Mouse (Mus musculus) erythroid progenitor cell, adult 5-6 weeks (primary cell): ENCODE measurements around the gene Aspscr1. TPM values are rescaled to one million over a fixed set of nuclear protein-coding genes. Genes with fewer than 3 reads are reported as not detected.

Experiments
- ATAC-seq: replicated peaks from 2 replicates; pipeline ENCODE4 v1.8.0; 2016; ENCODE audit warnings: moderate number of reproducible peaks, mild to moderate bottlenecking, moderate TSS enrichment, inconsistent platforms; ENCODE audit not compliant: poor library complexity, low FRiP score, severe bottlenecking
- total RNA-seq, 2 experiments: library from RNA; stranded (forward) in 1 of 2; stranded (reverse) in 1 of 2; fragments of 150-400 nt in 1 of 2; fragments of 186-747, 209-891 nt in 1 of 2; gene quantifications; 2 replicates each; pipeline versions ENCODE4 v1.2.3 to v1.2.4; 2015 to 2017; ENCODE audit warnings: low replicate concordance in 2 of 2

The Aspscr1 gene
- total RNA-seq (2015; ENCODE audit: low replicate concordance) (33.1 and 41.4 TPM in 2 replicates), total RNA-seq (2017; ENCODE audit: low replicate concordance) (46.0 and 59.7 TPM in 2 replicates)

DNA sequence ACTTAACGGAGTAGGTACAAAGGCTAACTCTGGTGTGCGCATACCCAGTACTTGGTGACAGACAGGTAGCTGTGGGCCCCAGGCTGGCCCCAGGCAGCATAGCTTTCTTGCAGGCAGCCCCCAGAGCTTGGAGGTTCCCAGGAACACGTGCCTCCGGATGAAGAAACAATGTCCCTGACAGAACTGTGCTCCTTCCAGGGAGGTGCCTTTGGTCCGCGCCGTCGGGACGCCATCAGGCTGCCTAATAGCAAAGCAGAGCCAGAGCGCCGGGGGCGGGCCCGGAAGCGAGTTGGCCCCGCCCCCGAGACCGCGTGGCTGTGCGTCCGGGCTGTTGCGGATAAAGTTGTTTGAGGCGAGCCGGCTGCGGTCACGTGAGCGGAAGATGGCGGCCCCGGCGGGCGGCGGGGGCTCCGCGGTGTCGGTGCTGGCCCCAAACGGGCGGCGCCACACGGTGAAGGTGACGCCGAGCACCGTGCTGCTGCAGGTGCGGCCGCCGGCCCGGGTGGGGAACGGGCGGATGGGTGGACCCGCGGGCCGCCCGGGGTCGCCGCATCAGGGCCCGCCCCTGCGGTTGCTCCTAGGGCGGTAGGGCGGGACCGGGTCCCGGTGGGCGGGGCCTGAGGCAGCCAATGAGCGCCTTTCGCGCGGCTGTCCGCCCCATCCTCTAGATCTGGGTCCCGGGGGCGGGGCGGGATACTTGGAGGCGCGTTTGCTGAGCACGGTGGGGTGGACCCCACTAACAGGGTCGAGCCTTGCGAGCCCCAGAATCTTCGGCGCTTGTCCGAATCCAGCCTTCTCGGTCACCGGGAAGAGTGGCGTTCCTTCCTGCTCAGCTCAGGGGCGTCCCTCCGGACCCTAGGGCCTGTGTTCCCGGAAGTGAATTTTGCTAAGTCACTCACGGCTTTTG lies at the start of gene Aspscr1:
TSS of gene Aspscr1 (plus strand) at position 287 of the 907 bp plus-strand sequence.
- ATAC-seq = peak; percentile 92

DNA sequence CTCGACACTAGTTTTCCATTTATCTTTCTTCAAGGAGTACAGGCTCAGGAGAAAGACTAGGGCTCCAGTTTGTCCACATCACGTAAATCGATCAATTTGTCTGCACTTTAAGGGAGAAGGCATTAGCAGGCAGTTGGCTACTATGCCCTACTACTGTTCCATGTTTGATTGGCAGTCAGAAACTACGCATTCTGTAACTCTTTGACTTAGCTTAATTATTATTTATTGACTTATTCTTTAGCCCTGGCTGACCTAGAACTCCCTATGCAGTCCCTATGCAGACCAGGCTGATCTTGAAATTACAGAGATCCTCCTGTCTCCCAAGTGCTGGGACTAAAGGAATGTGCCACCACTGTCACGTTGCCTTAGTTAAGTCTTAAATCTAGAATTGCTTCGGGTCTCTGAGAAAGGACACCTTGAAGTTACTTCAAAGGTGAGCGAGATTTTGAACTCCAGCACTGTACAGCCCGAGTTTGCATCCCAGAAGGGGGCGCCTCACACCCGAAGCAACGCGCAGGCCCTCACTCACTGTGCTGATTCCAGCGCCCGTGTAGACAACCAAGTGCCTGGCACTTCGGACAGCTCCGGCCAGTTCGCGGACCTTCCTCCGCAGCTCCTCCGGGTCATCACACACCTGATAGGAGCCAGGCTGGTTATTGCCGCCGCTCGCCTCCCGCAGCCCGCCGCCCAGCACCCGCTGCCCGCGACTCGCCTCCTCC lies 48.7 kb upstream of the Aspscr1 start:
- ATAC-seq = peak; percentile 56

DNA sequence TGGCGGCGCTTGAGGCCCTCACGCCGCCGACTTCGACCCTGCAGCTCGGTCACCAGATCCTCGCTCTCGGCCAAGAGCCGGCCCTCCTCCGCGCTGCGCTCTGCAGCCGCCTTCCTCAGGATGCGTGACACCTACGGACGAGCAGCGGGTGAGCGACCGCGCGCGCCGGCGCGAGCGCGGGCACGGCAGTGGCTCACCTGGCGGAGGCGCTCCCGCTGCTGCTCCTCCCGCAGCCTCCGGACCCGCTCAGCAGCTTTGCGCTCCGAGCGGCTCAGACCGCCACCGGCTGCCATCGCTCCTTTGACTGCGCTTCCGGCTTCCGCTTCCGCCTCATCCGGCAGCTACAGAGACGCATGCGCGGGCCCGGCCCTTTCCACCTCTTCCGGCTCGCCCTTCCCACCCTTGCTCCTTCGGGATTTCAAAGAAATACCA lies 48.1 kb upstream of the Aspscr1 start:
- ATAC-seq = peak; percentile 69

DNA sequence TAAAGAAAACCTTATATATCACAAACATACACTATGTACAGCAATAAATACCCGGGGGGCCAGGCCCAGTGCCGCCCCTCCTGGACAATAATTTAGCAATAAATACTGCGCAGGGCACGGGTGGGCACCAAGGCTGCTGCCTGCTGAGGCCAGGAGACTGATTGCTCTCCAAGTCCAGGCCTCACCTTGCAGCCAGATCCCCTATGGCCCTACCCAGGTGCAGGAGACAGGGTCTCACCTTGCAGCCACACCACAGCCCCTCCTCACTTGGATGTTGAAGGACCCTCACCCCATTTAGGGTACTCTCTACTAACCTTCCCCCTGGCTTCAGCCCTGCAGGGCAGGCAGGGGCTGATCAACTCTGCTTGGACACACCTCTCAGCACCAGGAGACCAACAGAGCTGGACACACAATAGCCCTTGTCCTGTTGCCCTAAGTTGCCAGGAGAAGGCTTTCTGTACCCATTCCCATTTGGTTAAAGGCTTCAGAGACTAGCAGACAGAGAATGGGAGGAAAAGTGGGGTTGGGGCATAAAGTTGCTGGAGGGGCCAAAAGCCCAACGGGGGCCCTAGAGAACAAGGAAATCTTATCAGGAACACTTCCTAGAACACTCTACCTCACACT lies 47.5 kb upstream of the Aspscr1 start, which contains the start of gene Sirt7:
TSS of gene Sirt7 (minus strand) at position 89 of the 624 bp plus-strand sequence.
- ATAC-seq = no peak

DNA sequence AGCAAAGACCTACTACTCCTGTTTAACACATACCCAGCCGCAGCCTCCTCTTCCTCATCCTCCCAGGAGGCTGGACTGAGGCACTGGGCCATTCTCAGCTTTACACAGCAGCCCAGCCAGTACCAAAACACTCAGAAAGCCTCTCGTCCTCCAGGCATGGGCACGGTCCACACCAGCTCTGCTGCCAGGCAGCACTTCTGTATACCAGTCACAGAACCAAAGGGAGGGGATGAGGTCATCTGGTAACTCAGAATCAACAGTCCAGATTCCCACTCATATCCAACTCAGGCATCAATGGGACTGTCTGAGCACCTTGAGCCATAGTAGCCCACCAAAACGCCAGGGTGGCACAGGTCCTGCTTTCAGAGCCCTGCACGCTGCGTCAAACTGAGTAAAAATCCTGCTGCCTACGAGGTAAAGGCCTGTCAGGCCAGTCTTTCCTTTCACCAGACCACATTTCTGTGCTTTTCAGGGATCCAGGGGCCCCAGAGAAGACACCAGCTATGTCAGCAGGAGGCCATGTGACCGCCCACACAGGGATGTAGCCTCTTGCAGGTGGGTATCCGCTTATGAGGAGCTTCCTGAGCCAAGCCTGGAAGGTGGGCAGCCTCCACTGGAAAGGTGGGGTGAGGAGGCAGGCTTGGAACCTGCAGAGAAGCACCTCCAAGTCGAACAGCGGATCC lies 45.8 kb upstream of the Aspscr1 start:
- no peak for ATAC-seq

DNA sequence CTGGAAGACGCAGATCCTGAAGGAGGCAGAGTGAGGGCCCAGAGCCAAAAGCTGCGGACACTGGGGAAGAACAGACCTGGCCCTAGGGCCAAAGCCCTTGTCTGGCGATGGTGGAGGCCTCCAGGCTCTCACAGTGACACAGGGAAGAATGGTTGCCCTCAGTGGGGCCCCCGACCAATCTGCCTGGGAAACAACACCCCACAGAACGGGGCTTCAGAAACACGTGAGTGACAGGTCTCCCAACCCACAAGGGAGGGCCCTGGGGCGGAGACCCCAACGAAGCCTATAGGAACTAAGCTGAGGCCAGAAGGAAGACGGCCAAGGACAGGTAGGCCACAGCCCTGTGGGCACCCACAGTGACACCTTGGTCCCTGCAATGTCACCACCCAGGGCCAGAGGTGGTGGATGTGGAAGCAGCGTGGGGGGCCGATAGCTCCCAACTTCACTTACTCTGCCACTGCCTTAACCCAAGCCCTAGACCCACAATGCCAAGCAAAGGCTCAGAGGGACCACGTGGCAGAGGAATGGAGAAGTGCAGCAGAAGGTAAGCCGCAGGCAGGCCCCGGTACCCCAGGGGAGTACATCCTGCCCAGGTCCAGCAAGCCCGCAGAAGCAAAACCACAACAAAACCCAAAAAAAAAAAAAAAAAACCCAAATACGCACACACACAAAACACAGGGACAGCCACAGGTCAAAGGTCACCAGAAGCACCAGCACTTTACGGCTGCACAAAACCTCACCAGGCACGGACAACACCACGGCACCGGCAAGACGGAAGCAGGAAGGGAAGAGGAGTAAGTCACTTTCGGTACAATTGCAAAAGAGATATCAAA lies 45.1 kb upstream of the Aspscr1 start:
- ATAC-seq = no peak

DNA sequence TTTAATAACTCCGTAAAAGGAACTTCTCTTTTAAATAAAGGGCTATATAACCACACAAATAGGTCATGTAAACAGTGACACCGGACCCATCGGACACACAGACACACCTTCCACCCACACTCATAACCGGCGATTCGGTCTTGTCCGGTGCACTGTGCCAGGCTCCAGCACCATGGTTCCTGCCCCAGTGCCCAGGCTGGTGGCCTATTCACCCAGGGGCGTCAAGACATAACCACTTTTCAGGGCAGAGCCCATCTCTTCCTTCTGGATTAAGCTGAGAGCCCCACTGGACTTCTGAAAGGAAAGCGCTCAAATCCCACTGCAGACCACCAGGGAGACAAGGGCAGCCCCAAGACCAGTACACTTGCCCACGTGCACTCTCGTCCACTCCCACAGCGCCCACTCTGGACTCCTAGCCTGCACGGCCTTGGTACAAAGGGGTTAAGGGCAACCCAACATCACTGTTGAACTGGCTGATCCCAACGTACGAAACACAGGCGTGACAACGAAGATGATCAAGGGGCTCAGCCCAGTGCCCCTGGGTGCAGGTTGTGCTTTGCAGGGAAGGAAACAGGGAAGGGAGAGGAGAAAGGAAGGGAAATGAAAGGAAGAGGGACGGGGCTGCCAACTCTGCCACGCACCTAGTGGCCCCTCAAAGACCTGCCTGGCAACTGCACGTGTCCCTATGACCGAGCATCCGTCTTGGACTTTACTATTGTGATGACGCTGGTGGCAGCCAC lies 44.0 kb upstream of the Aspscr1 start:
- no peak for ATAC-seq

DNA sequence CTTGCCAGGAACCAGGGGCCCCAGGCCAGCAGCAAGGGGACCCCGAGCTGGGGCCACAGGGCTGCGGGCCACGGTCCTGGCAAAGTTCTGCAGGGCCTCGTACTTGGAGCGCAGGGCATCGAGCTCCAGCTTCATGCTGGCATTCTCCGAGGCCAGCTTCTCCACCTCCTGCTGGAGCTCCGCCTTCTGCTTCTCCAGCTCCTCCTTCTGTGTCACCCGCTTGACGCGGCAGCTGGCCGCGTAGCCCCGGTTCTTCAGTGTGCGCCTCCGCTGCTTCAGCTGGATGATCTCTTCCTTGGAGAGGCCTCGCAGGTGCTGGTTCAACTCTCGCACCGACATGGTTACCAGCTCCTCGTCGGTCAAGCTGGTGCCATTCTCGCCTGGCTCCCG lies 43.4 kb upstream of the Aspscr1 start:
- ATAC-seq = peak; percentile 63

DNA sequence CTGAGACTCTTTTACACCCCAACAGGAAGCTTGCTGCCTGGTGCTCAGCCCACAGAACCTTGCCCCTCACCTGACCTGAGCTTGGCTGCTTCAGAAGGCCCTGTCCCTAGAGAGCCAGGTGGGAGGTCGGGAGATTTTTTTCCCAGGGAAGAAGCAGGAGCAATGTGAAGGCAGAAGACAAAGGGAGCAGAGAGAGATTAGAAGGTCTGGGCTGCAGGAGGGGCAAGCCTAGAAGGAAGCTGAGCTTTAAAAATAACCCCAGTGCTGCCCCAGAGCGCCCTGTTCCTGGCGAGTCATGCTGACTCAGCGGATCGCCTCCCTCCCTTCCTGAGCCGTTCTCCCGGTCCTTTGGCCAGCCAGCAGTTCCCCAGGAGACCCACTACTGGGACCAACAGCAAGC lies 42.9 kb upstream of the Aspscr1 start:
- ATAC-seq = peak; percentile 37

DNA sequence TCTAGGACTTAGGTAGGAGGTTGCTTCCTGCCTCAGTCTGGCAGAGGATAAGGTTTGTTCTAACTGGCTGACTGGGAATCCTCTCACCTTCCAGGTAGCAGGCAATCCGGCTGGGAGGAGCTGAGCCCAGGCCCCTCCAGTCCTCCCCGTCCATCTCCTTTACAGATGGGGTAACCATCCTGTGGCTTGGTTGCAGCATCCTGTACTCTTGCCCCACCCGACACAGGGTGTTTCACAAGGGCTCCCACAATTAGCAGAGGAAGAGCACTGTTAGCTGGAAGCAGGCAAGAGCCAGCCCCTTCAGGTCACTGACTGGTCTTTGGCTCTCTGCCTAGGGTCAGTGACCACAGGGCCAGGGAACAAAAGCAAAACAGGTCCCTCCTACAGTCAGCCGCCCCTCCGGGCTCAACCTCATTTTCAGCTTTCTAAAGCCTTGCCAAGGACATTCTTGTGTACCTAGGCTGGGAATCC lies 42.3 kb upstream of the Aspscr1 start:
- ATAC-seq = peak; percentile 17

DNA sequence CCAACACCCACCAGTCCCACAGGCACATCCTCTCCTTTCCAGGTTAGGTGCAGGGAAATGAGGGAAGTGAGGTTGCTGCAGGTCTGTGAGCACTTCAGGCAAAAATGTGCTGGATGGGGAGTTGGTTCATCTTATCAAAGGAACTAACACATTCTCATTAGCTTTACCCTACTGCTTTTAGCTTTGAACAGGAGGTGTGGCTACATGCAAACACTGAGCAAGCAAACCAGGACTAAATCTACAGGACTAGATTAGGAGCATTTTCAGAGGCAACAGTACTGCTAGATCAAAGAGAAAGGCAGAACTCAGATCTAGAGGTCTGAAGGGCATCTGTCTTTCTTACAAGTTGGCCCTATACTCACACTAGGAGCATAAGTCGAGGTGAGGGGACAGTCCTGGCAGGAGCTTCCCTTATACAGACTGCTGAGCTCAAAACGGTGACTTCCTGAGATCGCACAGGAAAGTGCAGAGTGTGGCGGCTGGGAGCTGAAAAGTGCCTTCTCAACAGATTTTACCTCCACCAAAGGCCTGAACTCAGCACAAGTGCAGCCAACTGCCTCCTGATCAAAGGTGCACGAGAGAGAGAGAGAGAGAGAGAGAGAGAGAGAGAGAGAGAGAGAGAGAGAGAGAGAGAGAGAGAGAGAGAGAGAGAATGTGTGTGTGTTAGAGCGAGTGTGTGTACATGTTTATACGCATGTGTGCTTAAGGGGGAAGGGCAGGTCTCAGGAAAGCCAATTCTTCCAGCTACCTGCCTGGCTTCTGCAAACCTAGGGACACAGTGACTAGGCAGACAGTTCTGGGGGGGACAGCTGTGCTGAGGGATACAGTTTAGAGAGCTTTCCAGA lies 41.7 kb upstream of the Aspscr1 start:
- no peak for ATAC-seq

DNA sequence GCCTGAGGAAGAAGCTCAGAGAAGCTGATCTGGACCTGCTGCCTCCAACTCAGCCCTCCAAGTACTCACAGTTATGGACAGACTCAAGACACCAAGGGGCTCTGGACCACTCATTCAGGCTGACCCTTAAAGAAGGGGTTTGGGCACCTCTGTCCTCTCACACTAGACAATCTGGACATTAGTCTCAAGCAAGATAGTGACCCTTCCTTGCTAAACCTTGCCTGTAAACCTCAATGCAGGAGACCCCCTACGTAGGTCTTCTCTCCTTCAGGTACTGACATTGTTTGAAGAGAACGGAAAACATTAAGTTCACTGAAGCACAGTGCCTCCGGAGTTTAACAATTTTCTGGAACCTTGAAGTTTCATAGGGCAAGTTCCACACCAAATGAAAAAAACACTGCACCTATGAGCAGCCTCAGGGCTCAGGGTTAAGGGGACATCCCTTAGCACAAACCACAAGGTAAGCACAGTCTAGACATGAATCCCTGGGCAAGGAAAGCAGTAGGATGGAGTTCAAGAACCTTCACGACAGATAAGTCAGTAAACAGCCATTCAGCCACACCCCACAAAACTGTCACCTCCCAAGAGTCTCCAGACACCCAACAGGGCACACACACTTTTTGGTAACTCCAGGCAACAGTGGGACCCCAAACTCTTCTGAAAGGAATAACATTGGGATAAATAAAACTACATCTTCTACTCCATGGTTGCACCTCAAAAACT lies 40.9 kb upstream of the Aspscr1 start:
- peak; percentile 45 for ATAC-seq

DNA sequence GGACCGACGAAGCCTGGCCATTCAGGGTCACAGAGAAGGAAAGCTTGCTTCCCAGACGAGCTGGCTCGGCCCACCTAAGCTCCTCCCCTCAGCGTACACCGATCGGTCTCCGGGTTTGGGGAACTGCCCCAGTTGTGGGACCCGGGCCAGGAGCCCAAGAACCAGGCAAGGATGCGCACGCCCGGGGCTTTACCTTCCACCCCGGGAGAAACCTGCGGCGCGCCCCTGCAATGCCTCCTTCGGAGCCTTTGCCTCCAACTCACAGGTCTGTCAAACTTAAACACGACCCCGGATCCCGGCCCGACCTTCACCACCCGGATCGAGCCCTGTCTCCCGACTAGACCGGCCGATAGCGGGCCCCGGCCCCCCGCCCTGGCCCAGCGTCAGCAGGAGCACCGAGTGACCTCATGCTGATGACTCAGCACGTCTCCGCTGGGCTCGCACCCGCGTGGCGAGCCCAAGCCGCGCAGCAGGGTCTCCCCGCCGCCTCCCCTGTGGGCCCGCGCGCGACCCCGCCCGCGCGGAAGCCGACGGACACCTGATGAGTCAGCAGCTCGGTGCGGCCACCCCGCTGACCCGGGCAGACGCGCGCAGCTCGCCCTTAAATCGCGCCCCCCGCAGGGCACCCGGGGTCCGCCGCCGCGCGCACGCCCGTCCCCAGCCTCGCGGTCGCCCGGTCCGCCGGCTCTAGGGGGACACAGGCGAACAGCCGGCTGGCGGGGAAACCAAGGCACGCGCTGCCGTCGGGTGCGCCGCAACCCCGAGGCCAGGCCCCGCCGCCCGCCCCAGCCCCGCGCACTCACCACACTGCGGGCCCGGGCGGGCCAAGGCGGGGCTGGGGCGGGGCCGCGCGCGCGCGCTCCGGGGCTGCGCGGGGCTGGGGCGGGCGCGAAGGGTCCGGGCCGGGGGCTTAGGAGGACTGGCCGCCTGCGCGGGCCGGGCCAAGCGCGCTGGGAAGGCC lies 39.9 kb upstream of the Aspscr1 start:
- peak; percentile 50 for ATAC-seq

DNA sequence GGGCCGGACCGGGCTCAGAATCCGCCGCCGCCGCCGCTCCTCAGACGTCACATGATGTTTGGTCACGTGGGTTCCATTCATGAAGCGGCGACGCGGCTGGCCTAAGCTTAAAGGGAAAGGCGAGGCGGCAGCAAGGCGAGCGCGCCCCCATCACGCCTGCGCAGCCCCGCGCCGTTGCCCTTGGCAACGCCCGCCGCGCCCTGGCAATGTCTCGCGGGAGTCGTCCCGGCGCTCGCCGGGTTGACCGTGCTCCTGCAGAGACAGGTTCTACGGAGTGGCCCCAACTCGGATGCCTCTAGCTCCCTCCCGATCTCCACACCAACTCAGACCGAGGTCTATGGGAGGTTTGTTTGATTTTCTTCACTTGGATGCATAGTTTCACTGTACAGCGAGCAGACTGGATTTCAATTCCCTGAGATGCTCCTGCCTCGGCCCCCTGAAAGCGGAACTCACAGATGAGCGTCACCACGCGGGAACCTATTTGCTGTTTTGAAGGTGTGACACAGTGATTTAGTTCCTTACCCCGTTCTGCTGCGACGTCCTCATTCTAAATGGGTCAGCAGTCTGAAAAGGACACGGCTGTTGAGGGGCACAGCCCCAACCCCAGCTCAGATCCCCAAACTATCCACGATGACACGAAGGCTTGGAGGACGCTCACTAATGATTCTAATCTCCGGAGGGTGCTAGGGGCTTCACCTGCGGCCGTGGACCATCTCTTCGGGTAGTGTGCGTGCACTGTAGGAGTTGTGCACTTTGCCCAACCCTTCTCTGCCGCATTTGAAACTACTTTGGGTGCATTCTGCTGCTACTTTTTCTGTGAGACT lies 39.0 kb upstream of the Aspscr1 start, which contains the start of gene Mafg:
TSS of gene Mafg (minus strand) at position 81 of the 824 bp plus-strand sequence.
- peak; percentile 51 for ATAC-seq

DNA sequence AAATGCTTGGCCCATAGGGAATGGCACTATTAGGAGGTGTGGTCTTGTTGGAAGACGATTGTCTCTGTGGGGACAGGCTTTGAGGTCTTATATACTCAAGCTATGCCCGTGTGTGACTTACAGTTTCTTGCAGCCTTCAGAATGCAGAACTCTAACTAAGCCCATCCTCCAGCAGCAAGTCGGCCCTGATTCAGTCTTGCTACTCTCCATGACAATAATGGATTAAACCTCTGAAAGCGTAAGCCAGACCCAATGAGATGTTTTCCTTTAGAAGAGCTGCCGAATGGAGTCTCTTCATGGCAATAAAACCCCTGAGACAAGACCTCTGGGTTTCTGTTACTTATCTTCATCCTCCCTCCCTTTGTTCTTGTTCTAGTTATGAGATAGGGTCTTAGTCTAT lies 38.0 kb upstream of the Aspscr1 start:
- no peak for ATAC-seq
